Mouse (Mus musculus): ENCODE measurements around the gene Gnpat. TPM values are rescaled to one million over a fixed set of nuclear protein-coding genes. Genes with fewer than 3 reads are reported as not detected.

The Gnpat gene
- polyA plus RNA-seq, 1 experiment from 2014 or later, result 114 TPM

DNA sequence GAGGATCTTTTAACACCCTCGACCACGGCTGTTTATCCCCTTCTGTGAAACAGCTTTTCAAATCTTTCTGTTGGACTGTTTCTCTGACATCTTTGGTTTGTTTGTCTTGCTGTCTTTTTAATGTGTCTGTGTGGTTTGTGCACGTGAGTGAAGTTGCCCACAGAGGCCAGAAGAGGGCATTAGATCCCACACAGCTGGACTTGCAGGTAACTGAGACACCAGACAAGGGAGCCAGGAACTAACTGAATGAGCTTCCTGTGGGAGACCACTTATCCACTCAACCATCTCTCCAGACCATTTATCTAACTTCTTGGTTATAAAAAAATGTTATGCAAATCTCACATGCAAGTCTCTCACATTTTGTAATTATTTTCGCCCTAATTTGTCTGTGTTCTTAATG lies 67.8 kb downstream of the Gnpat start:
- H3K4me1 ChIP-seq, result peaks cover 20% of the 10 kb centered on the region; the same call in 1 of the 2 replicates
- no peak overlapping the region for H3K4me3 ChIP-seq (replicated peaks)
- no peak for ATAC-seq (replicated peaks; ENCODE audit: low FRiP score)
- H3K4me2 ChIP-seq, result no peak overlapping the region
- peaks cover 6% of the 10 kb centered on the region; the same call in 1 of the 2 replicates for H3K36me3 ChIP-seq
- WGBS, result 81% methylated on average over 4 of the region's 4 CpGs
- H3K27ac ChIP-seq, result 0 out of 2 replicates have a peak overlapping the region, but pooled peaks have one; percentile 7
- no peak overlapping the region for H3K9ac ChIP-seq
- H3K9me3 ChIP-seq (replicated peaks), result no peaks in the 10 kb centered on the region
- no peaks in the 10 kb centered on the region for H3K27me3 ChIP-seq

DNA sequence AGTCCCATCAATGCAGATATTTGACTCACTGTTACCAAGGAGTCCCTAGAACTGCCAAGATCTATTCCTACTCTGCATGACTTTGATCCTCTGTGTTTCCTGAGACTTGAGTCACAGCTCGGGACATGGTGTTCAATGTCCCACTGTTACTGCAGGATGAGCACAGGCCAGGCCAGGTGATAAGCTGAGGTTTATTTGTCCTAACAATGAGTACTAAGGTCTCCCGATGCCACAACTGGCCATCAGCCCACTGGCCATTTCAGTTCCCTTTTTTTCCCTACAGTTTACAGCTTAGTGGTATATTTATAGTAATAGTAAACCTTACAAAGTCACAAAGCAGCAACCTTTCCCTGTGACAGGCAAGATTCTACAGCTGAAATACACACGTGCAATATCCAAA lies 69.6 kb downstream of the Gnpat start:
- WGBS, result 82% methylated on average over 3 of the region's 3 CpGs
- no peaks in the 10 kb centered on the region for H3K9me3 ChIP-seq (replicated peaks)
- H3K9ac ChIP-seq, result no peak overlapping the region
- no peak overlapping the region for H3K4me3 ChIP-seq (replicated peaks)
- H3K36me3 ChIP-seq, result no peaks in the 10 kb centered on the region; the same call in 1 of the 2 replicates
- no peak for ATAC-seq (replicated peaks; ENCODE audit: low FRiP score)
- H3K27ac ChIP-seq, result no peak overlapping the region
- no peak overlapping the region for H3K4me2 ChIP-seq
- peaks cover 6% of the 10 kb centered on the region; the same call in 1 of the 2 replicates for H3K4me1 ChIP-seq
- H3K27me3 ChIP-seq, result no peaks in the 10 kb centered on the region

DNA sequence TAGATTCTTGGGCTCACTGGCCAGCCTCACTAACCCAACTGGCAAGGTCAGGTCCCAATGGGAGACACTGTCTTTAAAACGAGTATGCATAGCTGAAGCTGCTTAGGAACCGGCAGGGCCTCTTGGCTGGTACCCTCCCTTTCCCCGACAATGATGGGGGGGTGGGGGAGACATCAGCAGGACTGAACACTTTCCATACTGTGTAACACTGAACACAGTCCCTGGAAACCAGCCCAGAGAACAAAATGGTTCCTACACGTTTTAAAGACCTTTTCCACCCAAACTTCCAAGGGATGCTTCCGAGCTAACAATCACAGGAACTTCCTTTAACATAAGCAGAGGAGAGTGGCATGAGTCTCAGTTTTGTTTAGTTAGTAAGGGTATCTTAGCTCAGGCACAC lies 72.3 kb downstream of the Gnpat start:
- Histone ChIP-seq H3K4me1 (0 out of 2 replicates have a peak, but pooled peaks cover 3% of the 10 kb centered on the region), H3K36me3 (peaks cover 13% of the 10 kb centered on the region), H3K9me3 (replicated peaks) (no peaks in the 10 kb centered on the region), H3K9ac (no peak overlapping the region), H3K27ac (no peak overlapping the region), H3K27me3 (no peaks in the 10 kb centered on the region), H3K4me2 (no peak overlapping the region), H3K4me3 (replicated peaks) (no peak overlapping the region)
- ATAC-seq (replicated peaks; ENCODE audit: low FRiP score), result no peak
- 80% methylated on average over 5 of the region's 5 CpGs for WGBS

DNA sequence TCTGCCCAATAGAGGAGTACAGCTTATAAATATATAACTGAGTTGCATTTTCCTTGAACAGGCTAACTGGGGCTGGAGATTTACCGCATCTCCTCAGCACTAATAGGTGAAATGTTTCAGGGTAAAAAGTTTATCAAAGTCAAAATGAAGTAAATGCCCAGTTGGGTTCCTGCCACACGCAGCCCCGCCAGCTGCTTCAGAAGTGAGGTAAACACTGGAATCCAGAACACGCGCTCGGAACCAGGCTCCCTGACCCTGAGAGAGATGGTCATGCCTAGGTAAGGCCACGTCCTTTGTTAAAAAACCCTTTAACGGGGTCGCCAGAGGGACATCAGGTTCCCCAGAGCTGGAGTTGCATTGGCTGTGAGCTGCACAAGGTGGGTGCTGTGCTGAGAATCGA lies 73.9 kb downstream of the Gnpat start:
- no peaks in the 10 kb centered on the region for H3K4me1 ChIP-seq
- WGBS, result 95% methylated on average over 10 of the region's 10 CpGs

DNA sequence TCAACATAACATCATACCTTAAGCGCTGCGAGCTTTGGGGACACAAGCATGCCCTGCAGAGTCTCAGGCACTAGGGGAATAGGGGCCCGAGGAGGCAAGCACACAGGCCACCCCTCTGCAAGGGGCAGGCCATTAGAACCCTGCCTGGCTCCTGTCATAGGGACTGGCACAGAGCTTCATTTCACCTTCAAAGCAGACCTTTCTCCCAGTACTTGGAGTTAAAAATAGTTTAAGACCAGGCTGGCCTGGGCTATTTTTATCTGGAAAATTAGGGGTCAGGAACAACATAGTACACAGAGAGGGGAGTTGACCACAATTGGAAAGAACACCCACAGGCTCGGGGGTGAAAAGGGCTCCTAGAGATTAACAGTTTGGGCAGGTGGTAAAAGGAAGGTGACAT lies 74.5 kb downstream of the Gnpat start:
- Histone ChIP-seq H3K27me3 (no peaks in the 10 kb centered on the region), H3K4me1 (no peaks in the 10 kb centered on the region), H3K4me3 (replicated peaks) (no peak overlapping the region), H3K27ac (no peak overlapping the region), H3K9ac (no peak overlapping the region), H3K9me3 (replicated peaks) (no peaks in the 10 kb centered on the region), H3K36me3 (peaks cover 28% of the 10 kb centered on the region), H3K4me2 (no peak overlapping the region)
- no peak for ATAC-seq (replicated peaks; ENCODE audit: low FRiP score)
- WGBS, result 89% methylated on average over 4 of the region's 4 CpGs

More for the DNA sequence above, 73.9 kb downstream of the Gnpat start:
- no peak overlapping the region for H3K4me2 ChIP-seq
- no peak for ATAC-seq (replicated peaks; ENCODE audit: low FRiP score)
- H3K36me3 ChIP-seq, result peaks cover 25% of the 10 kb centered on the region
- H3K9me3 ChIP-seq (replicated peaks), result no peaks in the 10 kb centered on the region
- no peak overlapping the region for H3K9ac ChIP-seq
- H3K4me3 ChIP-seq (replicated peaks), result no peak overlapping the region
- no peaks in the 10 kb centered on the region for H3K27me3 ChIP-seq
- H3K27ac ChIP-seq, result no peak overlapping the region

Other genes with a start within 250 kb of the Gnpat start
- 28.4 and 32.3 TPM in 2 replicates for gene 2310022B05Rik, start 199.7 kb upstream of the Gnpat start, polyA plus RNA-seq (2015; fragmentation: Nextera tagmentation; extraction: Ambion mirVana)
- gene Ttc13, start 141.1 kb upstream of the Gnpat start, polyA plus RNA-seq (2015; fragmentation: Nextera tagmentation; extraction: Ambion mirVana), result 46.7 and 47.0 TPM in 2 replicates
- gene Arv1, start 140.9 kb upstream of the Gnpat start, polyA plus RNA-seq (2015; fragmentation: Nextera tagmentation; extraction: Ambion mirVana), result 25.2 and 28.1 TPM in 2 replicates
- gene Fam89a, start 111.2 kb upstream of the Gnpat start, polyA plus RNA-seq (2015; fragmentation: Nextera tagmentation; extraction: Ambion mirVana), result 4.9 TPM in 2 replicates
- 0.10 and 0.36 TPM in 2 replicates for gene Trim67, start 69.9 kb upstream of the Gnpat start, polyA plus RNA-seq (2015; fragmentation: Nextera tagmentation; extraction: Ambion mirVana)
- gene 2810004N23Rik, start 87 bp downstream of the Gnpat start, polyA plus RNA-seq (2015; fragmentation: Nextera tagmentation; extraction: Ambion mirVana), result 52.7 and 53.3 TPM in 2 replicates
- 7.6 and 9.0 TPM in 2 replicates for gene Exoc8, start 34.7 kb downstream of the Gnpat start, polyA plus RNA-seq (2015; fragmentation: Nextera tagmentation; extraction: Ambion mirVana)
- gene Sprtn, start 34.9 kb downstream of the Gnpat start, polyA plus RNA-seq (2015; fragmentation: Nextera tagmentation; extraction: Ambion mirVana), result 9.7 and 10.2 TPM in 2 replicates
- gene Egln1, start 86.3 kb downstream of the Gnpat start, polyA plus RNA-seq (2015; fragmentation: Nextera tagmentation; extraction: Ambion mirVana), result 10.9 and 11.1 TPM in 2 replicates
- gene Tsnax, start 150.0 kb downstream of the Gnpat start, polyA plus RNA-seq (2015; fragmentation: Nextera tagmentation; extraction: Ambion mirVana), result 118 and 119 TPM in 2 replicates
- gene Disc1, start 191.2 kb downstream of the Gnpat start, polyA plus RNA-seq (2015; fragmentation: Nextera tagmentation; extraction: Ambion mirVana), result 2.1 and 3.6 TPM in 2 replicates